Mouse (Mus musculus): ENCODE results near the gene Pou2f2.

DNA sequence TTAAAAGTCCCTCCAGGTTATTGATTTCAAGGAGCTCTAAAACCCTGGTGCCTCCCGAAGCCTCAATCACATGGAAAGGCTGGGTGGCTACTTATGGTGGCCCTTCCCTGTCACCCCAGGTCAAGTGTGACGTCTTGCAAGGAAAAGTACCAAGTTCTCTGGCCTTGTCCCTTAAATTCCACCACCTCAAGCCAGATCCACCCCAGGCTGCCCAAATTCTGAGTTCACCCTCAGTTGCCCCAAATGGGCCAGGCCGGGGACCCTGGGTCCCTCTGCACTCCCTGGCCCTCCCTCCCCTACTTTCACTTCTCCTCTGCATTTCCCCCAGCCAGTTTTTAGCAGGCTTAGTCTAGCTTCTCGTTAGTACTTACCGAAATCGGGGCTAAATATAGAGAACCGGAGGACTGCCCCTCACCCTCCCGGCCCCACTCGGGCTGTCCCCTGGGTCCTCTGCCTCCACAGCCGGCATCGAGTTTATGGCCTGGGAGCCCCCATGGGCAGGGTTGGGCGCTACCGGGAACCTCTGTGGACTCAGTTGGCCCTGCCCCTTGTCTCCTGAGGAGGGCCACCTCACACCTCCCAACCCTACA is 50.0 kb downstream of the Pou2f2 start:
- TF ChIP-seq CTCF (IDR thresholded peaks at IDR 0.05; ENCODE audit: control insufficient read depth, insufficient read depth, low read length) (no peak), POLR2A (IDR thresholded peaks at IDR 0.05; ENCODE audit: borderline replicate concordance, control insufficient read depth, low read depth, low read length) (no peak)
